Mouse (Mus musculus): ENCODE data around the gene Ccdc63. TPM values are rescaled to one million over a fixed set of nuclear protein-coding genes. Genes with fewer than 3 reads are reported as not detected.
A peak's percentile ranks its signal among the peaks of the same experiment; 100 is the strongest.

Ccdc63 gene
- polyA plus RNA-seq, 1 experiment from 2014 or later, result not detected

DNA sequence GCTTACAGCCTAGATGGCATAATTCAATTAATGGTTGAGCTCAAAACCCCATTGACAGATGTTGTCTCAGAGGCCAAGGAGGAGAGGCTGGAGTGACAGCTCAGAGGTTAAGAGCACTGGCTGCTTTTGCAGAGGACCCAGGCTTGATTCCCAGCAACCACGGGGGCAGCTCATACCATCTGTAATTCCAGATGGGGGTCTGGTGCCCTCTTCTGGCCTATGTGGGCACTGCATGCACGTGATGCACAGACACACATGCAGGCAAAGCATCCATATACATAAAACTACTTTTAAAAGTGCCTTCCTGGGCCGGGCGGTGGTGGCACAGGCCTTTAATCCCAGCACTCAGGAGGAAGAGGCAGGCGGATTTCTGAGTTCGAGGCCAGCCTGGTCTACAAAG is 24.4 kb downstream of the Ccdc63 start:
- Histone ChIP-seq H3K4me2 (replicated peaks; ENCODE audit: low read depth, low read length) (no peak overlapping the region), H3K4me1 (replicated peaks; ENCODE audit: control insufficient read depth, insufficient read depth, low read length) (no peaks in the 10 kb centered on the region), H3K36me3 (ENCODE audit: control insufficient read depth, insufficient read depth, low read length) (no peaks in the 10 kb centered on the region), H3K9ac (ENCODE audit: low read depth, low read length) (no peak overlapping the region), H3K9me3 (ENCODE audit: control insufficient read depth, low read length) (no peaks in the 10 kb centered on the region), H3K27ac (ENCODE audit: low read depth, low read length) (no peak overlapping the region), H3K27me3 (ENCODE audit: control insufficient read depth, insufficient read depth, low read length) (no peaks in the 10 kb centered on the region), H3K4me3 (ENCODE audit: low read depth, low read length) (no peak overlapping the region)
- DNase-seq (ENCODE audit: low spot score) (no peak), ATAC-seq (ENCODE audit: low FRiP score) (no peak)
- 81% methylated on average over 6 of the region's 6 CpGs for WGBS

DNA sequence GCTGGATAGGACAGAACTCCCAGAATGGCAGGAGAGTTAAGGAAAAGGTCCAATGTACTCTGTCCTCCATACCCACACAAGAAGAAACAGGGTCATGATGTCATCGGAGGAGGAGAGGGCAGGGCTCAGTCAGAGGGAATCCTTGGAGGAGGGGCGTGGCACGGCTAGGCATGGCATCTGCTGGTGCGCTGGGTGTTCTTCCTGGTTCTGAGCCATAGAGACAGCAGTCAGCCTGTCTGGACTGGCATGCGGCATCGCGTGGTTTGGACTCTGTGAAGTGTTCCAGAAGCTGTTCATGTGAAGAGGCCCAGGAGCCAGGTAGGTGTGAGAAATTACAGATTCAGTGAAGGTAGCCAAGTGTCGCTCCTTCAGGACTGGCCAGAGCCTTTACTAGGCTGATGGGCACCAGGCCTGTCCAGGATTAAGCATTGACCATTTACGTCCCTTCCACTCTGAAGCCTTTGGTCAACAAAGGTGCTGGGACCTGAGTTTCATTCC is 25.3 kb downstream of the Ccdc63 start:
- Histone ChIP-seq H3K9me3 (ENCODE audit: control insufficient read depth, low read length) (no peaks in the 10 kb centered on the region), H3K36me3 (ENCODE audit: control insufficient read depth, insufficient read depth, low read length) (no peaks in the 10 kb centered on the region), H3K4me3 (ENCODE audit: low read depth, low read length) (no peak overlapping the region), H3K27me3 (ENCODE audit: control insufficient read depth, insufficient read depth, low read length) (no peaks in the 10 kb centered on the region), H3K4me2 (replicated peaks; ENCODE audit: low read depth, low read length) (no peak overlapping the region), H3K9ac (ENCODE audit: low read depth, low read length) (no peak overlapping the region), H3K4me1 (replicated peaks; ENCODE audit: control insufficient read depth, insufficient read depth, low read length) (no peaks in the 10 kb centered on the region), H3K27ac (ENCODE audit: low read depth, low read length) (no peak overlapping the region)
- DNase-seq (ENCODE audit: low spot score), result no peak
- ATAC-seq (ENCODE audit: low FRiP score), result no peak
- WGBS, result 98% methylated on average over 9 of the region's 9 CpGs

DNA sequence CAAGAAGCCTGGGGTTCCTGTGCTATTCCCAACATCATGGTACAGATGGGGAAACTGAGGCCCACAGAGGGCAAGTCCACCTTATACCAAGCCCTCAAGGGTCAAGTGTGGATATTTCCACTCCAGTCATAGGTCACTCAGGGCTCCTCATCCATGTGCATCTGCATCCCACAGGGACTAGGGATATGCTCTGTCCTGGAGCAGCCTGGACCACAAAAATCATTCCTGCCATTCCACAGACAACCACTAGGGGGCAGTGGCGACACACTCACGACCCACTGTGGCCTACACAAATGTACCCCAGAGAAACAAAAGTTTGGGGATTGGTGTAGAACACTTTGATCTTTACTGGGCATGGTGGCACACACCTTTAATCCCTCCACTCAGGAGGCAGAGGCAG is 26.4 kb downstream of the Ccdc63 start:
- H3K27ac ChIP-seq (ENCODE audit: low read depth, low read length), result no peak overlapping the region
- H3K9me3 ChIP-seq (ENCODE audit: control insufficient read depth, low read length), result no peaks in the 10 kb centered on the region
- ATAC-seq (ENCODE audit: low FRiP score) (no peak), DNase-seq (ENCODE audit: low spot score) (peak; percentile 79)
- 0% methylated on average over 2 of the region's 2 CpGs for WGBS
- no peaks in the 10 kb centered on the region for H3K27me3 ChIP-seq (ENCODE audit: control insufficient read depth, insufficient read depth, low read length)
- no peak overlapping the region for H3K4me2 ChIP-seq (replicated peaks; ENCODE audit: low read depth, low read length)
- H3K36me3 ChIP-seq (ENCODE audit: control insufficient read depth, insufficient read depth, low read length), result no peaks in the 10 kb centered on the region
- no peak overlapping the region for H3K9ac ChIP-seq (ENCODE audit: low read depth, low read length)
- no peak overlapping the region for H3K4me3 ChIP-seq (ENCODE audit: low read depth, low read length)
- H3K4me1 ChIP-seq (replicated peaks; ENCODE audit: control insufficient read depth, insufficient read depth, low read length), result no peaks in the 10 kb centered on the region

DNA sequence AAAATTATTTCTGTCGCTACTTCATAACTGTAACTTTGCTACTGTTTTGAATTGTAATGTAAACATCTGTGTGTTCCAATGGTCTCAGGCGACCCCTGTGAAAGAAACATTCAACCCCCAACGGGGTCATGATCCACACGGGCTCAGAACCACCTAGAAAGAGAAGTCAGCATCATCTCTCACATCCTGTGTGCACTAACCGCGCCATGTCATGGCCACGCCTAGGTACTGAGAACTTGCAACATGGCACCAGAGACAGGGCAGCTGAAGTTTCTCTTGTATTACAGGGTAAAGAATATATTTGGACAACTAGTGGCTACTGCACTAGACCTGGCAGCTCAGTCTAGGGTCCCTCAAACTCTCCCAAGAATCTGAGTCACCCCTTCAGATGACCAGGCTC is 27.2 kb downstream of the Ccdc63 start:
- WGBS, result 76% methylated on average over 7 of the region's 7 CpGs
- no peak for DNase-seq (ENCODE audit: low spot score)
- Histone ChIP-seq H3K36me3 (ENCODE audit: control insufficient read depth, insufficient read depth, low read length) (no peaks in the 10 kb centered on the region), H3K4me1 (replicated peaks; ENCODE audit: control insufficient read depth, insufficient read depth, low read length) (no peaks in the 10 kb centered on the region), H3K4me3 (ENCODE audit: low read depth, low read length) (no peak overlapping the region), H3K9me3 (ENCODE audit: control insufficient read depth, low read length) (no peaks in the 10 kb centered on the region), H3K9ac (ENCODE audit: low read depth, low read length) (no peak overlapping the region), H3K4me2 (replicated peaks; ENCODE audit: low read depth, low read length) (no peak overlapping the region), H3K27me3 (ENCODE audit: control insufficient read depth, insufficient read depth, low read length) (no peaks in the 10 kb centered on the region), H3K27ac (ENCODE audit: low read depth, low read length) (no peak overlapping the region)
- ATAC-seq (ENCODE audit: low FRiP score), result no peak

DNA sequence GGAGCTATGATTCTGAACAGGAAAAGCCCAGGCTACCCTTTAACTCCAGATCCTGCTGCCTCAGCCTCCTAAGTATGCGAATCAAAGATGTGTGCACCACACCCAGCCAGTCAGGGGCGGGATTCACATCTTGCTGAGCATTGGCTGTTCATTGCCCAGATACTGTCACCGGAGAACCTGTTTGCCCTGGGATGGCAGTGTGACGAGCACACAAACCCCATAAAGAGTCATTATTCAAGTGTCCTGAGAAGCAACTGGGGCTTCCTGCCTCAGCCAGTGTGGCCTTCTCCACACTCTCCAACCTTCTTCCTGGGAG is 28.7 kb downstream of the Ccdc63 start:
- DNase-seq (ENCODE audit: low spot score) (no peak), ATAC-seq (ENCODE audit: low FRiP score) (no peak)
- 50% methylated on average over 4 of the region's 4 CpGs for WGBS
- Histone ChIP-seq H3K9me3 (ENCODE audit: control insufficient read depth, low read length) (no peaks in the 10 kb centered on the region), H3K4me1 (replicated peaks; ENCODE audit: control insufficient read depth, insufficient read depth, low read length) (no peaks in the 10 kb centered on the region), H3K9ac (ENCODE audit: low read depth, low read length) (no peak overlapping the region), H3K4me3 (ENCODE audit: low read depth, low read length) (no peak overlapping the region), H3K4me2 (replicated peaks; ENCODE audit: low read depth, low read length) (no peak overlapping the region), H3K27me3 (ENCODE audit: control insufficient read depth, insufficient read depth, low read length) (no peaks in the 10 kb centered on the region), H3K27ac (ENCODE audit: low read depth, low read length) (no peak overlapping the region), H3K36me3 (ENCODE audit: control insufficient read depth, insufficient read depth, low read length) (no peaks in the 10 kb centered on the region)

DNA sequence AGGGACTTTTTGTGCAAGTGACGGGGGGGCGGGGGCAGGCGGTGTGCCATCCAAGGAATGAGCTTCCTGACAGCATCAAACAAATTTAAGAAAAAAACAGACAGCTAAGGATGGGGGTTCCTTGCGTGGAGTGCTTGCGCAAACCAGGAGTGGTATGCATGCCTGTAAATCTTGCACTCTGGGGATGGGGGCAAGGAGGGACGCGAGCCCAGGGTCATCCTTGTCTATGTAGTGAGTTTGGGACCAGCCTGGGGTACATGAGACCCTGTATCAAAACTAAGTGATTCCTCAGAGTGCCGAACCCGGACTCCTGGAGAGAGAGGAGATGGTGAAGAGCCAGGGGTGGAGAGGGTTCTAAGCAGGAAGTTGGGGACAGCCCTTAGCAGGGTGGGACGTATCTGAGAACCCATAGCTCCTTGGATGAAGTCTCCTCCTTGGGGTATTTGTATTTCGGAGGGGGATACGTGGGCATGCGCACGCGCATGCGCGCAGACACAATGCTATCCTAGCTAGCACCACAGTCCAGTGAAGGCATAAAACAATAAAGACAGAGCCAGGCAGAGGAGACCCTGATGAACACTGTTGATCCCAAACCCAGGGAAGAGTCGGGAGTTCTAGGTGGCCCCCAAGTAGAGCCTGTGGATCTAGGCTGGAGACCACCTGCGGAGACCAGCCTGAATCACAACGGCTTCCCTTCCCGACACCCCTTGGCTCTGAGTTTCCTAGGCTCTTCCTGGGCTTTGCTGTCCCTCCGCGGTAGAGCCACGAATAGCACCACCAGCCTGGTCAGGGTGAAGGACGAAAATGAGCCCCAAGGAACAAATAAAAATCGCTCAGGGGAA is 29.3 kb downstream of the Ccdc63 start:
- WGBS, result 72% methylated on average over 26 of the region's 26 CpGs
- Histone ChIP-seq H3K4me1 (replicated peaks; ENCODE audit: control insufficient read depth, insufficient read depth, low read length) (no peaks in the 10 kb centered on the region), H3K4me2 (replicated peaks; ENCODE audit: low read depth, low read length) (no peak overlapping the region), H3K36me3 (ENCODE audit: control insufficient read depth, insufficient read depth, low read length) (no peaks in the 10 kb centered on the region), H3K9ac (ENCODE audit: low read depth, low read length) (no peak overlapping the region), H3K27ac (ENCODE audit: low read depth, low read length) (no peak overlapping the region), H3K27me3 (ENCODE audit: control insufficient read depth, insufficient read depth, low read length) (no peaks in the 10 kb centered on the region), H3K9me3 (ENCODE audit: control insufficient read depth, low read length) (no peaks in the 10 kb centered on the region), H3K4me3 (ENCODE audit: low read depth, low read length) (no peak overlapping the region)
- DNase-seq (ENCODE audit: low spot score) (no peak), ATAC-seq (ENCODE audit: low FRiP score) (no peak)

DNA sequence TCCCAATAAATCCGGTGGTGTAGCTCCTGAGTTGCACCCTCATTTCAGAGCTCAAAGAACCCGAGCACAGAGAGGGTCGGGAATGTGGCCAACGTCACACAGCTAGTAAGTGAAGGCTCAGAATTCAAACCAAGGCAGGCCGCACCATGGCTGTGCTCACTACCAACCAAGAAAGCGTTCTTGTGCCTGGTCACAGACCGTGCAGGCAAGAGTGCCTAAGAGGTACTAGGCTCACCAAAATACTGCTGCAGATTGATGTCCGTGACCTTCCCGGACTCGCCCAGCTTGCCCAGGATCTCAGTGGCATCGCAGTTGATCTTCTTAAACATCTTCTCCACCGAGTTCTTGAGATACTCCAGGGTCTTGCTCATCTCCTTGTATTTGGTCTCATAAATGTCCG is 30.0 kb downstream of the Ccdc63 start:
- WGBS, result 94% methylated on average over 13 of the region's 13 CpGs

DNA sequence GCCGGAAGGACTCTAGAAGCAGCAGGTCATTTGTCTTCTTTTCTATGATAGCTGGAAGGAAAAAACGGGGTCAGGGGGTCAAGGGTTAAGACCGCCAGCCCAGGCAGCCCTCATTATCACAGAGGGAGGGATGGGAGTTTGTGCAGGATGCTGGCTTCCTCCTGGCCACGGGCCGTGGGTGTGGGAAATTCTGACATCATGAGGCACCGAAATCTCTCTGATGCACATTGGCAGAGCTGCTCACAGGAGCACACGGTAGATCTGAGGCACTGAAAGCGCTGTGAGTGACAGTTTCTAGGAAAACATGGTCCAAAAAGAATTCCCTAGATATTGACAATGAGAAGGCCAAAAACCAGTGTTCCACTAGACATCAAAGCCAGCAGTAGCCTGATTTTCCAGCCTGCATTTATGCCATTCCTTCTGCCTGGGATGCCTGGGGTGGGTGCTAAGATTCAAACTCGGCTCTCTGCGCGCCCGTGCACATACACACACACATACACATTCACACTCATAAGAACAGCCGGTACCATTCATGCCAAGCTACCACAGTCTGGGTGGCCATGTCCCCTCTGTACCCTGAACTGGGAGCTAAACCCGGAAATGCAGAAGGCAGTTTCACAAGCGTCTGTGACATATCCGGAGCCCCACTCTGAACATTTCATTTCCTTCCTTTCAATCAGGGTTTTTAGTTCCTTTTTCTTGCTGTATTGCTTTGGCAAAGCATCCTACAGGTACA is 31.1 kb downstream of the Ccdc63 start:
- Histone ChIP-seq H3K4me2 (replicated peaks; ENCODE audit: low read depth, low read length) (no peak overlapping the region), H3K9me3 (ENCODE audit: control insufficient read depth, low read length) (no peaks in the 10 kb centered on the region), H3K27ac (ENCODE audit: low read depth, low read length) (no peak overlapping the region), H3K9ac (ENCODE audit: low read depth, low read length) (no peak overlapping the region), H3K4me3 (ENCODE audit: low read depth, low read length) (no peak overlapping the region), H3K27me3 (ENCODE audit: control insufficient read depth, insufficient read depth, low read length) (no peaks in the 10 kb centered on the region), H3K4me1 (replicated peaks; ENCODE audit: control insufficient read depth, insufficient read depth, low read length) (no peaks in the 10 kb centered on the region), H3K36me3 (ENCODE audit: control insufficient read depth, insufficient read depth, low read length) (no peaks in the 10 kb centered on the region)
- DNase-seq (ENCODE audit: low spot score), result no peak
- WGBS, result 47% methylated on average over 16 of the region's 16 CpGs
- ATAC-seq (ENCODE audit: low FRiP score), result no peak

More for the DNA sequence above, 30.0 kb downstream of the Ccdc63 start:
- no peak overlapping the region for H3K4me2 ChIP-seq (replicated peaks; ENCODE audit: low read depth, low read length)
- no peaks in the 10 kb centered on the region for H3K9me3 ChIP-seq (ENCODE audit: control insufficient read depth, low read length)
- H3K36me3 ChIP-seq (ENCODE audit: control insufficient read depth, insufficient read depth, low read length), result no peaks in the 10 kb centered on the region
- H3K27ac ChIP-seq (ENCODE audit: low read depth, low read length), result no peak overlapping the region
- no peaks in the 10 kb centered on the region for H3K4me1 ChIP-seq (replicated peaks; ENCODE audit: control insufficient read depth, insufficient read depth, low read length)
- H3K9ac ChIP-seq (ENCODE audit: low read depth, low read length), result no peak overlapping the region
- DNase-seq (ENCODE audit: low spot score) (no peak), ATAC-seq (ENCODE audit: low FRiP score) (no peak)
- no peaks in the 10 kb centered on the region for H3K27me3 ChIP-seq (ENCODE audit: control insufficient read depth, insufficient read depth, low read length)
- no peak overlapping the region for H3K4me3 ChIP-seq (ENCODE audit: low read depth, low read length)

DNA sequence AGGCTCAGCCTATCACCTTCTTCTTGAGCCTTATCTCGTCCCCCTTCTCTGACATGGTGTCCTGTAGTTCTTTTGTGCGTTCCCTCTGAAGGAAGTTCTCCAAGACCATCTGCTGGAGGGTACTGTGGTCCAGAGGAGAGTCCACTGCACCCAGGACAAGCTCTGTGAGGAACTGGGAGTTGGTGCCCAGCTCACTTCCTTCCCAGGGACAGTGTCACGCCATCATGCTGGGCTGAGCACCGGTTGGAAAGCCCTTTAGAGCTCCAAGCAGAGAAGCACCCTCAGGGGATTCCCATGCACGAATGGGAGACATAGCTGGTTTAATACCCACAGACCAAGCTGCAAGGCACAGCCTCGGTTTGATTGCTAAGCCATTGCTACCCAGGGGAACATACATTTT is 32.5 kb downstream of the Ccdc63 start:
- Histone ChIP-seq H3K27me3 (ENCODE audit: control insufficient read depth, insufficient read depth, low read length) (no peaks in the 10 kb centered on the region), H3K9me3 (ENCODE audit: control insufficient read depth, low read length) (no peaks in the 10 kb centered on the region), H3K4me3 (ENCODE audit: low read depth, low read length) (no peak overlapping the region), H3K9ac (ENCODE audit: low read depth, low read length) (no peak overlapping the region), H3K36me3 (ENCODE audit: control insufficient read depth, insufficient read depth, low read length) (no peaks in the 10 kb centered on the region), H3K4me2 (replicated peaks; ENCODE audit: low read depth, low read length) (no peak overlapping the region), H3K4me1 (replicated peaks; ENCODE audit: control insufficient read depth, insufficient read depth, low read length) (no peaks in the 10 kb centered on the region), H3K27ac (ENCODE audit: low read depth, low read length) (no peak overlapping the region)
- ATAC-seq (ENCODE audit: low FRiP score) (no peak), DNase-seq (ENCODE audit: low spot score) (no peak)
- WGBS, result 73% methylated on average over 6 of the region's 6 CpGs

All from hindbrain, embryonic 11.5 days (tissue).